Mouse (Mus musculus) kidney, adult 11 months (tissue): ENCODE measurements around the gene Gm1604a.
"Not testable (repeated sequence)": the region's sequence is repeated elsewhere in the genome, so short reads cannot be mapped to it uniquely, and the experiment has no call there.

Experiments
- DNase-seq: peaks from one replicate; pipeline ENCODE4 v3.0.0; 2022

Gm1604a gene

GRCm38 (mm10) chr17:7069561-7070240 lies 44.3 kb downstream of the Gm1604a start:
- not testable (repeated sequence) for DNase-seq

GRCm38 (mm10) chr17:7074494-7074893 lies 49.1 kb downstream of the Gm1604a start:
- DNase-seq: not testable (repeated sequence)

GRCm38 (mm10) chr17:7075519-7075918 lies 50.2 kb downstream of the Gm1604a start:
- DNase-seq: not testable (repeated sequence)

DNA sequence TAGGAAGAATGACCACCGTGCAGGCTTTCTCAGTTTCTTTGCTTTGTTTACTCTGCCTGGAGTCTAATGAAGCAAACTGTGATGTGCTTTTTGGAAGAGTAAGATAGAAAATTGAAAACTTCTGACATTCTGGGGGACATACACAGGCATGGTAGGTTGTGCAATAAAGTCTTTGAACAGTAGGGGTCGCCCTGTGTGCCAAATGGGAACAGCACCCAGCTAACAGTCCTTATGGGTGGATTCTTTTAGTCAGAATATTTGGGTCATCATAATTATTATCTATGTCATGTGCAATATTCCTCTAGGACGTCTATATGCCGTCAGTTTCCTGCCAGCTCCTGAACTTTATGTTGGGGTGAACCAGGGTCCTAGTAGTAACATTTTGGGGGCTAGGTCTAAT lies 54.2 kb downstream of the Gm1604a start:
- DNase-seq: peak; percentile 14

- DNase-seq: not testable (repeated sequence)
Observed at GRCm38 (mm10) chr17:7084523-7084922, 59.2 kb downstream of the Gm1604a start.

- not testable (repeated sequence) for DNase-seq
Observed at GRCm38 (mm10) chr17:7085469-7086168, 60.3 kb downstream of the Gm1604a start.

GRCm38 (mm10) chr17:7086836-7087235 lies 61.5 kb downstream of the Gm1604a start:
- DNase-seq: not testable (repeated sequence)

GRCm38 (mm10) chr17:7097835-7098519 lies 72.6 kb downstream of the Gm1604a start:
- not testable (repeated sequence) for DNase-seq

DNA sequence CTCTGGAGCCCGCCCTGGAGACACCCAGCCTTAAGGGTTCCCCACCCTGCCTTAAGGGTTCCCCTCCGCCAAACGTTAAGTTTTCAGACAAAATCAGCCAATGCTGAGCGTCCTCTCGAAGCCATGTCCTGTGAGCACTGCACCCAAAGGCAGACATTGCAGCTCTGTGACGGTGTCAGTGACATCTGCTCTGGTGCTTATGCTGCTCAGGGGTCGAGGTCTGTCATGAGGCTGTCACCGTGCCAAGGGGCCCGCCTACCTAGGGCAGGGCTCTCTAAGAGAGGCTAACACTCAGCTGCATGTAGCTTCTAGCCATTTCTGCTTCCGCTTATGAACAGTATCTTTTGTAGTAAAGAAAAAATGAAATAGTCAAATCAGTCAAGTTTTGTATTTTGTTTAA lies 73.7 kb downstream of the Gm1604a start:
- DNase-seq: not testable (repeated sequence)

GRCm38 (mm10) chr17:7102945-7103344 lies 77.6 kb downstream of the Gm1604a start:
- DNase-seq: not testable (repeated sequence)

GRCm38 (mm10) chr17:7111658-7112057 lies 86.3 kb downstream of the Gm1604a start:
- DNase-seq: not testable (repeated sequence)

DNA sequence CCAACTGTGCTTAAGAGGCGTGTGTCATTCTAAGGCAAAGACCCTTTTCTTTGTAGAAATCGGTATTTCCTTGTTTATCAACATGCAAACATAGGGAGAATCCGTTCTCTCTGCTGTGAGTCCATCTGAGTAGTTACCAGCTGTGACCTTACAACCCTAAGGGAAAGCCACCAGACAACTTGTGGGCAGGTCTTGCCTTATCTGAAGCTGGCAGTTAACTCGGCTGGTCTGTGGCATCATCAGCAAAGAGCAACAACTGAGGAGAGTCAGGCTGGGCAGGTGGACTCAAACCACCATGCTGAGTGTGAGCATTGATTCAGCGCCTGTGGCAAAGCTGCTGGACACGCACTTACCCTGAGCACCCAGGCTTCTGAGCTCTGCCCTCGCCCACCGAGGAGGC lies 90.9 kb downstream of the Gm1604a start:
- not testable (repeated sequence) for DNase-seq

- not testable (repeated sequence) for DNase-seq
Observed at GRCm38 (mm10) chr17:7120835-7121234, 95.5 kb downstream of the Gm1604a start.

- not testable (repeated sequence) for DNase-seq
Observed at GRCm38 (mm10) chr17:7122554-7122953, 97.2 kb downstream of the Gm1604a start.

DNA sequence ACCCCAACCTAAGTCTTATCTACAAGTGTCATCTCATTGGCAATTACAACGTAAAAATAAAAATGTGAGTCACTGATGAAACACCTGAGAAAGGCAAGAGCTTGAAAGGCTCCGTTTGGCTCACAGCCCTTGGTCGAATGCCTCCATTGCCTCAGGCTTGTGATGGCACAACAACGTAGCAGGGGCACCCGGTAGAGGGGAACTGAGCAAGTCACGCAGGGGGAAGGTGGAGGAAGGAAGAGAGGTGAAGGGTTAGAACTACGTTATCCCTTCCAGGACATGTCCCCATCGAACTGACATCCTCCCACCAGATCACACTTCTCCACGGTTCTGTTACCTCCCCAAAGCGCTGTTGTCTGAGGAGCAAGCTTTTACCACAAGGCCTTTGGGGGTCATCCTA lies 101.1 kb downstream of the Gm1604a start:
- not testable (repeated sequence) for DNase-seq

DNA sequence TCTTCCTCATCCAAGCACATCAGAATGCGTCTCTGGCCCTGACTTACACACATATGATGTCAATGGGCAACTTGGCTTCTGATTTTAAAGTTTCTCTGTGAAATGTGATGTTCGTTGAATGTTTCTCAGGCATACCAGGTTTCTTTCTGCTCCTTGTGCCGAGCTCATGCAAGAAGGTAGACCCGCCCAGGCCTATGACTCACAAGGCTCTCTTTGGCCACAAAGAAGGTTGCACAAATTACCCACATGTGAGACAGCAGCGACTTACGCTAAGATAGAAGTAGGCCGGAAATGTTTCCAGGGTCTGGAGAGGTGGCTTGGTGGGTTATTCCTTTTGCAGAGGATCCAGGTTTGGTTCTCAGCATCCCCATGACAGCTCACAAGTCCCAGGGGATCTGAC lies 108.6 kb downstream of the Gm1604a start:
- not testable (repeated sequence) for DNase-seq

DNA sequence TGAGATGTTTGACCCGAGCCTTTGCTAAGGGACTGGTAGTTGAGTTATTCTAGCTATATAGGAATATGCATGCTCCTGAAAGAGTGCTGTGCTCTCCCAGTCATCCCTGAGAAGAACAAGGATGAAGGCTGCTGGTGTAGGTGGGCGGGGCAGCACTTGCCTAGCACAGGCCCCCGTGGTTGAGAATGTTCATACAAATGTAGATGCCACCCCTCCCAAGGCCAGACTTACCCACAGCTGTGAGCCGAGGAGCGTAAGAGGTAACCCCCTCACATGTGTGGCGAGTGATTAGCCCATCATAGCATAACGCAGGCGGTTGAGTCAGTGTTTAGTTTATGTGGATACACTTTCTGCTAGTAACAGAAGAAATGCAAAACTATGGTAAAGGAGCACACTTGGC lies 109.9 kb downstream of the Gm1604a start:
- DNase-seq: not testable (repeated sequence)
